Mouse (Mus musculus): Measurements from ENCODE around the gene Traf2. TPM values are rescaled to one million over a fixed set of nuclear protein-coding genes. Genes with fewer than 3 reads are reported as not detected.
A peak's percentile ranks its signal among the peaks of the same experiment; 100 is the strongest.
"Not testable (repeated sequence)": the region's sequence is repeated elsewhere in the genome, so short reads cannot be mapped to it uniquely, and the experiment has no call there.

The Traf2 gene
- total and polyA plus RNA-seq, 3 experiments: 10.8 to 15.8 (median 13.5) TPM

- TF ChIP-seq POLR2A (IDR thresholded peaks at IDR 0.05; ENCODE audit: insufficient read depth, low read depth, low read length) (peak; percentile 81), EP300 (IDR thresholded peaks at IDR 0.05; ENCODE audit: insufficient read depth, low read depth, low read length) (no peak), CTCF (IDR thresholded peaks at IDR 0.05) (no peak)
- H3K9ac ChIP-seq (ENCODE audit: low read depth, low read length): peak within 1 kb of the TSS; percentile 98
- no peaks in the 10 kb centered on the region; the same call in 1 of the 2 replicates for H3K36me3 ChIP-seq (ENCODE audit: control insufficient read depth, insufficient read depth, low read length)
- peak within 1 kb of the TSS; percentile 67 for H3K4me3 ChIP-seq
- H3K4me1 ChIP-seq (ENCODE audit: control insufficient read depth, insufficient read depth, low read length): peaks cover 5% of the 10 kb centered on the region
- peak within 1 kb of the TSS; percentile 82 for H3K27ac ChIP-seq
- peaks cover 6% of the 10 kb centered on the region; the same call in 1 of the 2 replicates for H3K79me2 ChIP-seq (replicated peaks; ENCODE audit: control insufficient read depth, insufficient read depth, low read length)
- DNase-seq: peak; percentile 96 to 98
- H3K27me3 ChIP-seq (ENCODE audit: control insufficient read depth, insufficient read depth, low read length): no peaks in the 10 kb centered on the region
- WGBS: under 1% methylated on average over 61 of the region's 61 CpGs
- intact Hi-C loops (cut with DNase I): loop anchor here (10.0 kb wide), 1 partner anchor 133 kb away; the partner anchor contains the start of genes Abca2 and Fut7
Measured at GRCm38 (mm10) chr2:25557221-25557963, 10.7 kb upstream of the Traf2 start, which contains the start of gene Edf1. TSS of gene Edf1 (plus strand) at chr2:25557847.

- WGBS: 42% methylated on average over 1 of the region's 1 CpGs
- Histone ChIP-seq H3K4me1 (ENCODE audit: control insufficient read depth, insufficient read depth, low read length) (peaks cover 5% of the 10 kb centered on the region), H3K4me3 (no peak overlapping the region), H3K36me3 (ENCODE audit: control insufficient read depth, insufficient read depth, low read length) (no peaks in the 10 kb centered on the region; the same call in 1 of the 2 replicates), H3K27ac (no peak overlapping the region), H3K27me3 (ENCODE audit: control insufficient read depth, insufficient read depth, low read length) (no peaks in the 10 kb centered on the region), H3K9ac (ENCODE audit: low read depth, low read length) (no peak overlapping the region), H3K79me2 (replicated peaks; ENCODE audit: control insufficient read depth, insufficient read depth, low read length) (peaks cover 6% of the 10 kb centered on the region; the same call in 1 of the 2 replicates)
- intact Hi-C loops (cut with DNase I): loop anchor here (10.0 kb wide), 1 partner anchor 131 kb away; the partner anchor contains the start of genes Abca2 and Fut7
- TF ChIP-seq EP300 (IDR thresholded peaks at IDR 0.05; ENCODE audit: insufficient read depth, low read depth, low read length) (no peak), CTCF (IDR thresholded peaks at IDR 0.05) (no peak), POLR2A (IDR thresholded peaks at IDR 0.05; ENCODE audit: insufficient read depth, low read depth, low read length) (no peak)
- peak in 1 of 2 experiments; percentile 15 for DNase-seq
Measured at GRCm38 (mm10) chr2:25556296-25556695, 9.6 kb upstream of the Traf2 start.

- not testable (repeated sequence) for H3K9ac ChIP-seq (ENCODE audit: low read depth, low read length)
Measured at GRCm38 (mm10) chr2:25555479-25555878, 8.7 kb upstream of the Traf2 start.

GRCm38 (mm10) chr2:25553171-25553786, 6.5 kb upstream of the Traf2 start:
- DNase-seq; H3K79me2 ChIP-seq (replicated peaks; ENCODE audit: control insufficient read depth, insufficient read depth, low read length); H3K4me1 ChIP-seq (ENCODE audit: control insufficient read depth, insufficient read depth, low read length); H3K27me3 ChIP-seq (ENCODE audit: control insufficient read depth, insufficient read depth, low read length); H3K36me3 ChIP-seq (ENCODE audit: control insufficient read depth, insufficient read depth, low read length); H3K4me3 ChIP-seq; H3K27ac ChIP-seq; H3K9ac ChIP-seq (ENCODE audit: low read depth, low read length): not testable (repeated sequence)
- intact Hi-C loops (cut with DNase I): loop anchor here (10.0 kb wide), 1 partner anchor 128 kb away; the partner anchor contains the start of genes Abca2 and Fut7
- WGBS: 83% methylated on average over 4 of the region's 4 CpGs

More at GRCm38 (mm10) chr2:25555479-25555878, 8.7 kb upstream of the Traf2 start:
- H3K79me2 ChIP-seq (replicated peaks; ENCODE audit: control insufficient read depth, insufficient read depth, low read length); DNase-seq; H3K4me3 ChIP-seq; H3K4me1 ChIP-seq (ENCODE audit: control insufficient read depth, insufficient read depth, low read length); H3K36me3 ChIP-seq (ENCODE audit: control insufficient read depth, insufficient read depth, low read length); H3K27ac ChIP-seq; H3K27me3 ChIP-seq (ENCODE audit: control insufficient read depth, insufficient read depth, low read length): not testable (repeated sequence)
- peak; percentile 58 for TF ChIP-seq CTCF (IDR thresholded peaks at IDR 0.05)
- 60% methylated on average over 2 of the region's 2 CpGs for WGBS
- intact Hi-C loops (cut with DNase I): loop anchor here (10.0 kb wide), 1 partner anchor 131 kb away; the partner anchor contains the start of genes Abca2 and Fut7

GRCm38 (mm10) chr2:25551186-25551585, 4.4 kb upstream of the Traf2 start:
- intact Hi-C loops (cut with DNase I): loop anchor here (2.0 to 10.0 kb wide), 2 partner anchors 40 to 126 kb away; partner anchors contain the start of genes Abca2 and Fut7
- 30% methylated on average over 5 of the region's 5 CpGs for WGBS
- TF ChIP-seq EP300 (IDR thresholded peaks at IDR 0.05; ENCODE audit: insufficient read depth, low read depth, low read length) (no peak), CTCF (IDR thresholded peaks at IDR 0.05) (peak; percentile 88)
- no peak overlapping the region for H3K9ac ChIP-seq (ENCODE audit: low read depth, low read length)
- H3K36me3 ChIP-seq (ENCODE audit: control insufficient read depth, insufficient read depth, low read length): no peaks in the 10 kb centered on the region
- peaks cover 5% of the 10 kb centered on the region for H3K4me1 ChIP-seq (ENCODE audit: control insufficient read depth, insufficient read depth, low read length)
- no peak overlapping the region for H3K27ac ChIP-seq
- no peaks in the 10 kb centered on the region for H3K27me3 ChIP-seq (ENCODE audit: control insufficient read depth, insufficient read depth, low read length)
- peaks cover 3% of the 10 kb centered on the region for H3K79me2 ChIP-seq (replicated peaks; ENCODE audit: control insufficient read depth, insufficient read depth, low read length)
- peak; percentile 51 to 53 for DNase-seq
- H3K4me3 ChIP-seq: no peak overlapping the region
